Mouse (Mus musculus) stomach, postnatal 0 days (tissue): ENCODE results near the gene Cd55.
"Not testable (repeated sequence)": the region's sequence is repeated elsewhere in the genome, so short reads cannot be mapped to it uniquely, and the experiment has no call there.

Source experiments
- CTCF ChIP-seq: IDR thresholded peaks from 2 replicates; pipeline ENCODE4 v1.5.1; 2016; ENCODE audit warnings: antibody characterized with exemption, low read depth, mild to moderate bottlenecking, moderate library complexity
- EP300 ChIP-seq: optimal IDR thresholded peaks from 2 replicates; pipeline ENCODE3; 2016; ENCODE audit warnings: antibody characterized with exemption

DNA sequence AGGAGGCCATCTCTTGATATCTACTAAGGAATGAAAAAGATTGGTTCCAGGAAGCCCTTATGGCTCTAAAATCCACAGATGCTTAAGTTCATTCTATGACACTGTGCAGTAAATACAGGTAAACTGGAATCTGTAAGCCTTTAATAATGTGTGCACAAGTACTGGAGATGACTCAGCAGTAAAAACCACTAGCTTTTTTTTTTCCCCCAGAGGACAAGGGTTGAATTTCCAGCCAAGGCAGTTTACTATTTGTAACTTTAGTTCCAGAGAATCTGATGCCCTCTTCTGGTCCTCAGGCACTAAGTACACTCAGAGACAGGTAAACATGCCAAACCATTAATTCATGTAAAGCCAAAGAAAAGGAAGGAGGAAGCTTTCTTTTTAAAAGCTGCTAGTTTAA, 65.4 kb downstream of the Cd55 start:
- TF ChIP-seq CTCF = 0 out of 2 replicates have a peak, but pooled peaks have one; percentile 15
- TF ChIP-seq EP300 = not testable (repeated sequence)
